Mouse (Mus musculus) bone marrow, adult 2 months (tissue): ENCODE measurements around the gene Casq1.

Experiments
- CTCF ChIP-seq: fragments of 200-500 bp; IDR thresholded peaks from 2 replicates; pipeline ENCODE4 v1.5.1; 2011; ENCODE audit warnings: low read length, control low read depth; ENCODE audit not compliant: control insufficient read depth, insufficient read depth
- POLR2A ChIP-seq: fragments of 200-500 bp; IDR thresholded peaks from 2 replicates; pipeline ENCODE4 v1.6.1; 2011; ENCODE audit warnings: low read depth, mild to moderate bottlenecking, control low read depth, low read length, borderline replicate concordance; ENCODE audit not compliant: control insufficient read depth

DNA sequence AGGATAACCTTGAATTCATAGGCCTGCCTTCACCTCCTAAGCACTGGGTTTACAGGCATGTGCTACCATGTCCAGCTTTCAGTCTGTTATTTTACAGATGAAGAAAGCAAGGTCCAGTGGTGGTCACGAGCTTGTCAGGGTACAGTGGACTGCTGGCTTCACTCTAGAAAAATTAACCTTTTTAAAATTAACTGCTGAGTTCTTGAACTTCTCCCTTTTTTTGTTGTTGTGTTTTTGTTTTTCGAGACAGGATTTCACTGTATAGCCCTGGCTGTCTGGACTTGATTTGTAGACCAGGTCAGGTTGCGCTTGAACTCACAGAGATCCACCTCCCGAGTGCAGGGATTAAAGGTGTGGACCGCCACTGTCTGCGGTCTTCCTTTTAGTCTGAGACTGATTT, 56.7 kb downstream of the Casq1 start:
- TF ChIP-seq CTCF, result no peak
- no peak for TF ChIP-seq POLR2A
